Mouse (Mus musculus): ENCODE data around the gene Zbtb11.

DNA sequence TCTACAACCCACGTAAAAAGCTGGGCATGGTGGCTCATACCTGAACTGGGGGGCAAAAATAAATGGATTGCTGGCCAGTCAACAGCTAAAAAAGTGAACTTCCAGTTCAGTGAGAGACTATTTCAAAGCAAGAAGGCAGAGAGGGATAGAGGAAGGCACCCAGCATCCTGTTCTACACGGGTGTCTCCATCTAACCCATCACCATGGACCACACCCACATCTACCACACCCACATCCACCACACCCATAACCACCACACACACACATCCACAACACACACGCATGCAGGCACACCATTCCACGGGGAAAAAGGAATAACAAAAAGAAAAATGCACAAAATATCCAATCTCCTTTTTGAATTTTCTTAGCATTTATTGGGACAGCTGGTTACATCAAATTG is 49.7 kb upstream of the Zbtb11 start:
- no peak for TF ChIP-seq GATA1 (IDR thresholded peaks at IDR 0.05; ENCODE audit: borderline replicate concordance, low read length)
- TF ChIP-seq CTCF (IDR thresholded peaks at IDR 0.05; ENCODE audit: low read depth, low read length), result no peak
- no peak for TF ChIP-seq TAL1 (conservative IDR thresholded peaks at IDR 0.05; ENCODE audit: low read depth, low read length)
- no peak for TF ChIP-seq POLR2AphosphoS5 (IDR thresholded peaks at IDR 0.05; ENCODE audit: insufficient replicate concordance, low read depth, low read length)
- no peak for TF ChIP-seq GATA2 (IDR thresholded peaks at IDR 0.05; ENCODE audit: borderline replicate concordance, low read depth, low read length)

Measured in G1E (cell line).